Mouse (Mus musculus) midbrain, embryonic 15.5 days (tissue): ENCODE results near the gene Thap4. TPM values are rescaled to one million over a fixed set of nuclear protein-coding genes. Genes with fewer than 3 reads are reported as not detected.
A peak's percentile ranks its signal among the peaks of the same experiment; 100 is the strongest.

ENCODE experiments used
- ATAC-seq: fragments of 200-750 bp; cut with Nextera tagmentation; replicated peaks from 2 replicates; pipeline ENCODE4 v1.8.0; 2017; ENCODE audit warnings: moderate TSS enrichment
- H3K27ac ChIP-seq: fragments of 300-500 bp; sonication (generic); 2 replicates; pipeline ENCODE4 v1.5.1; 2015; ENCODE audit warnings: mild to moderate bottlenecking, inconsistent platforms
- H3K27me3 ChIP-seq: fragments of 300-500 bp; sonication (generic); replicated peaks from 2 replicates; pipeline ENCODE4 v1.6.1; 2015; ENCODE audit warnings: inconsistent platforms
- H3K36me3 ChIP-seq: fragments of 300-500 bp; sonication (generic); replicated peaks from 2 replicates; pipeline ENCODE4 v1.6.1; 2015; ENCODE audit warnings: inconsistent platforms
- H3K4me1 ChIP-seq: fragments of 300-500 bp; sonication (generic); 2 replicates; pipeline ENCODE4 v1.6.1; 2015; ENCODE audit warnings: inconsistent platforms
- H3K4me2 ChIP-seq: fragments of 300-500 bp; sonication (generic); 2 replicates; pipeline ENCODE4 v1.6.1; 2015; ENCODE audit warnings: inconsistent platforms, mild to moderate bottlenecking, moderate library complexity
- H3K4me3 ChIP-seq: fragments of 300-500 bp; sonication (generic); 2 replicates; pipeline ENCODE4 v1.5.1; 2015; ENCODE audit warnings: mild to moderate bottlenecking, inconsistent platforms
- H3K9ac ChIP-seq: fragments of 300-500 bp; sonication (generic); 2 replicates; pipeline ENCODE4 v1.6.1; 2015; ENCODE audit warnings: mild to moderate bottlenecking, inconsistent platforms
- H3K9me3 ChIP-seq: fragments of 300-500 bp; sonication (generic); 2 replicates; pipeline ENCODE4 v1.6.1; 2016; ENCODE audit warnings: inconsistent platforms
- WGBS: fragments of 180-500 bp; shearing (Covaris S2); methylation state at CpG from one replicate; pipeline ENCODE4 v1.1.7; 2015; ENCODE audit warnings: mixed read lengths; 5-methylcytosine and 5-hydroxymethylcytosine counted together
- polyA plus RNA-seq: library from polyadenylated mRNA; unstranded; fragments of >200 nt; fragmentation: Nextera tagmentation; extraction: Ambion mirVana; gene quantifications from 2 replicates; pipeline ENCODE4 v1.2.1, GENCODE M21; 2015

Thap4 gene
- polyA plus RNA-seq = 54.7 and 56.8 TPM in 2 replicates

DNA sequence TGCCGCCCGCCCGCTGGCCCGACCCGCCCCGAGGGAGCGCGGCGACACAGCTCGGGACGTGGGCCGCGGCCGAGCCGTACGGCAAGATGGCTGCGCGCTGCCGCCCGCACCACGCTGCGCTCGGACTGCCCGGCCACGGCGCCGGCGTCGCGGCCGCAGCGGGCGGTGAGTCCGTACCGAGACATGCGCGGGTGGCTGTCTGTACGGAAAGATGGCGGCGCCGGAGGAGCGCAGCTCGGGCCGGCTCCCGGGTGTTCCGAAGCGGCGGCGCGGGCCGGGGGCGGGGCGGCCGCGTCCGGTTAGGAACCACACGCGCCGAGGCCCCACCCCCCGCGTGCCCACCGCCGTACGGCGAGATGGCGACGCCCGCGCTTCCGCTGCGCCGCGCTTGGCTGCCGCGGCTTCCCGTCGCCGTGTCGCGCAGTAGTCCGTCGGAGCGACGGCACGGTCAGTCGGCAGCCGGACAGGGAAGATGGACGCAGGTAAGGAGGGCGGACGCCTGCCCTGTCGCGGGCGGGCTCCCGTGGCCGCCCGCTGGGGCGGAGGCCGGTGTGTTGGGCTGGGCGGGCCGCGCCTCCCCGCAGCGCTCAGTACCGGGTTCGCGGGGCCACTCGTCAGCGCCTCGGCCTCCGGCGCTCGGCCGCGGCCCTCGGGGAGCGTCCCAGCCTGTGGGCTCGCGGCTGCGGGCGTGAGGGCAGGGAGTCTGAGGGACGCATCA lies at the start of gene Thap4:
TSS of gene Thap4 (minus strand) at position 292 of the 718 bp plus-strand sequence.
- Histone ChIP-seq H3K9me3 (no peaks in the 10 kb centered on the region), H3K27ac (peak within 1 kb of the TSS; percentile 79), H3K36me3 (peaks cover 5% of the 10 kb centered on the region; the same call in 1 of the 2 replicates), H3K4me1 (peaks cover 40% of the 10 kb centered on the region), H3K27me3 (no peaks in the 10 kb centered on the region), H3K9ac (peak within 1 kb of the TSS; percentile 69), H3K4me3 (peak within 1 kb of the TSS; percentile 91), H3K4me2 (peak within 1 kb of the TSS; percentile 84)
- WGBS = under 1% methylated on average over 119 of the region's 121 CpGs
- ATAC-seq = peak; percentile 95

DNA sequence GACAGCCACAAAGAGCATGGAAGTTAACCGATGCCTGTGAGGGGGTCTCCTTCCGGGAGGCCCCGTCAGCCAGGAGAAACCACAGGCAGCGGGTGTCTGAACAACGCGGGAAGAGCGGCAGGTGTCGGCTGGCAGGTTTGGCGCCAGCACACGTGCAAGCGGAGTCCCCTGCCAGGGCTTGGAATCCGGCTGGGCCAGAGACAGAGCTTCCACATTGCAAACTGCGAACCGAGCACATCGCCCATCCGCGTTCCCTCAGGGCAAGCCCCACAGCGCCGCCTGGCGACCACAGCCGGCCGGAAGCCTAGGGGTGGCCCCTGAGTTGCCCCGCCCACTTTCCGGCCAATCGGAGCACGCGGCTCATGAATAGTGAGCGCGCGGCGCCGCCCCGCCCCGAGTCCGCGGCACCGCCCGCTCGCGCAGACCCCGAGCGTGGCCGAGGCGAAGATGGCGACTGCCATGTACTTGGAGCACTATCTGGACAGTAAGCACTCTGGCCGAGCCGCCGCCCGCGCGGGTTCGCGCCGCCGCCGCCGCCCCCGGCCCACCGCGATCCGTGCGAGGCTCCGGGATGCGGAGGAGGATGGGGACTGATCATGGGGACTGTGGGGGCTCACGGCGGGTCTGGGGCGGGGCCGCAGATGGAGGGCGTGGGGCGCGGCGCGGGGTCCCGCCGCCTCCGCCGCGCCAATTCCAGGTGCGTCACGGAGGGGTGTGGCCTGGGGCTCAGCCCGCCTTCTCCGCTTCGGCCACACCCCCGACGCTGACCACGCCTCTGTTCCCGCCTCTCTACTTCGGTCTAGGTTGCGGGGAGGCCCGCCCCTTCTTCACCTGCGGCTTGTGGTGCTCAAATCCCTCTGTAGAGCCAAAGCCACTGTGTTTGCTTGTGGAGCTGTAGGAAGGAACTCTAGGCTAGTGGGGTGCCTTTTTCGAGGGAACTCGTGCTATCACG lies 49.2 kb upstream of the Thap4 start, which contains the start of gene Ing5:
TSS of gene Ing5 (plus strand) at position 410 of the 952 bp plus-strand sequence.
- Histone ChIP-seq H3K27me3 (no peaks in the 10 kb centered on the region), H3K4me2 (peak within 1 kb of the TSS; percentile 78), H3K4me1 (peaks cover 32% of the 10 kb centered on the region), H3K36me3 (peaks cover 11% of the 10 kb centered on the region; the same call in 1 of the 2 replicates), H3K9ac (peak within 1 kb of the TSS; percentile 90), H3K27ac (peak within 1 kb of the TSS; percentile 98), H3K4me3 (peak within 1 kb of the TSS; percentile 84), H3K9me3 (no peaks in the 10 kb centered on the region)
- ATAC-seq = peak; percentile 93
- WGBS = under 1% methylated on average over 92 of the region's 94 CpGs

DNA sequence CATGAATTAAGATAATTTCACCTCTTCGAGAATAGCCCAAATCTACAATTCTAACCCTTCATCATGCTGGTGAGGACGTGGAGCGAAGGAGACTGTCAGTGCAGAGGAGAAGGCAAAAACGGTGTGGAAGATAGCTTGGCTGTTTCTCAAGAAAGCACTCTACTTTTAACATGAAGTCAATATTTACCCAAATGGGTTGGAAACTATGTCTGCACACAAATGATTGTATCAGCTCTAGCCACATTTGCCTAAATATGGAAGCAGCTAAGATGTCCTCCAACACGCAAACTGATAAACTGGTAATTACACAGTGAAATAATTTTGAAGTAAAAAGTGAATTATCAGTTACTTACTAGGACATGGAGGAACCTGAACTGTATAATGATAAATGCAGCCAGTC lies 48.1 kb upstream of the Thap4 start:
- H3K4me2 ChIP-seq = peak overlapping the region; percentile 78
- WGBS = 88% methylated on average over 5 of the region's 5 CpGs
- H3K36me3 ChIP-seq = peaks cover 7% of the 10 kb centered on the region; the same call in 1 of the 2 replicates
- 0 out of 2 replicates have a peak overlapping the region, but pooled peaks have one; percentile 98 for H3K27ac ChIP-seq
- peak overlapping the region; percentile 84 for H3K4me3 ChIP-seq
- no peaks in the 10 kb centered on the region for H3K9me3 ChIP-seq
- H3K27me3 ChIP-seq = no peaks in the 10 kb centered on the region
- H3K4me1 ChIP-seq = peaks cover 32% of the 10 kb centered on the region
- no peak overlapping the region for H3K9ac ChIP-seq
- no peak for ATAC-seq

DNA sequence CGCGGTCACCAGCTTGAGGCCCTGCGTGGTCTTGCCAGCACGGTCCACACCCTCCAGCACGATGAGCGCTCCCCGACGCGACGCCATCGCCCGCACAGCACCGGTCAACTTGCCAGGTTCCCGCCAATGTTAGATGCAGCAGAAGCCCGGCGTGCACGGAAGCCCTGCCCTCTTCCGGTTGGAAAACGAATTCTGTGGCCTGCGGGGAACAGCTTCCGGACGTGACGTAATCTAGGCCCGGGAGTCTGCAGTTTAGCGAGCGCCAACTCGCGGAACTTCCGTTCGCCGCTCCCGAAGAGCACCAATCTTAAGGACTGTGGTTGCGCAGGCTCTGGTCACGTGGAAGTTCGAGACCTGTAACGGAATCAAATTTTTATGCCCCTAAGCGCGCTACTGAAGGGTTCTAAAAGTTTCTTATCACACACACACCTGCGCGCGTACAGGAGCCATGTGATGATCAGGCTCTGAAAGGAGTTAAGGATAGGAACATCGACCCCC lies 47.1 kb upstream of the Thap4 start, which contains the start of gene Dtymk:
TSS of gene Dtymk (minus strand) at position 194 of the 498 bp plus-strand sequence.
- peak within 1 kb of the TSS; percentile 60 for H3K9ac ChIP-seq
- peak within 1 kb of the TSS; percentile 78 for H3K27ac ChIP-seq
- no peaks in the 10 kb centered on the region for H3K27me3 ChIP-seq
- peaks cover 7% of the 10 kb centered on the region; the same call in 1 of the 2 replicates for H3K36me3 ChIP-seq
- no peaks in the 10 kb centered on the region for H3K9me3 ChIP-seq
- H3K4me2 ChIP-seq = peak within 1 kb of the TSS; percentile 66
- peak; percentile 56 for ATAC-seq
- peak within 1 kb of the TSS; percentile 81 for H3K4me3 ChIP-seq
- WGBS = under 1% methylated on average over 42 of the region's 42 CpGs
- peaks cover 35% of the 10 kb centered on the region for H3K4me1 ChIP-seq

DNA sequence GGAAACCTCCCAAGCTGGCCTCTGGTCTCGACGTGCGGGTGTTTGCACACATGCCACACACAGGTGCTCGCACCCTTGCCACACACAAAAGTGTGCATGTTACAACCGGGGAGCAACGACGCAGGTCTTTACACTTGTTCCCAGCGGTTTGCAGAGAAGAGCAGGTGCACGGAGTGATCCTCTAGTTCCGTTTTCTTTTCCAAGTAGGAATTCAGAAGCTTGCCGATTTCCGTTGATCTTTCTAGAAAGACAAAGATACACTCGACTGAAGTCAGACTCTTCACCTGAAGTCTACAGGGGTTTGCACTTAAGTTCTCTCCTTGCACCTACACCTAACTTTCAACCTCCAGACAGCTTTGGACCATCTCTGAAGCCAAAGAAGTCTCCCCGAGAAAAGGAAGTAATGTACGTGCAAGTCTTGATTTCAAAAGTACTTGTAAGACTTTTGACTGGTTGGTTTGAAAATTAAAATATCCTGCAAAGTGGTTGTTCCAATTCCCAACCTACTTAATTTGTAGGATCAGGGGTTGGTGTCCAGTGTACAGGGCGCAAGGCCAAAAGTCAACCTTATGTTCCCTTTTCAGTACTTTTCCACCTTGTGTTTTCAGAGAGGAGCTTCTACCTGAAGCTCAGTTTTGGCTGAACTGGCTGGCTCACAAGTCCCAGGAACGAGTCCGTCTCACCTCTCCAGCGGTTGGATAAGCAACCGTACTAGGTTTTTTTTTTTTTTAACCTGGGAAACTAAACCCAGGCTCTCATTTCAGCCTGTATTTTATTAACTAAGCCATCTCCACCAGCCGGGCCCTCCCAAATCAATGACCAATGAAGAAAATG lies 46.2 kb upstream of the Thap4 start:
- Histone ChIP-seq H3K27me3 (no peaks in the 10 kb centered on the region), H3K9ac (peak overlapping the region; percentile 60), H3K4me2 (peak overlapping the region; percentile 66), H3K4me1 (peaks cover 35% of the 10 kb centered on the region), H3K9me3 (no peaks in the 10 kb centered on the region), H3K4me3 (peak overlapping the region; percentile 81), H3K36me3 (peaks cover 2% of the 10 kb centered on the region; the same call in 1 of the 2 replicates), H3K27ac (peak overlapping the region; percentile 78)
- WGBS = 76% methylated on average over 21 of the region's 21 CpGs
- ATAC-seq = no peak

DNA sequence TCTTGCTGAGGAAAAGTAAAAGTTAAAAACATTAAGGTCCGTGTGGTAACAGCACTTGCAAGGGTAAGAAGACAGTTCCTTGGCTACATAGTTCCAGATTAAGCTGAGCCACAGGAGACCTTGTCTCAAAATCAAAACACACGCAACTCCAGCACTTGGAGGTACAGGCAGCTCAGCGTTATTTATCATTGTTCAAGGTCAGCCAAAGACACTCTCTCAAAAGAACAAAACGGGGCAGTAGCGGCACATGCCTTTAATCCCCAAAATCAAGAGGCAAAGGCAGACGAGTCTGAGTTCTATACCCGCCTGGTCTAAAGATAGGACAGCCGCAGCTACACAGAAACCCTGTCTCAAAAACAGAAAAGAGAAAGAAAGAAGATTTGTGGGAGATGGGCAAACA lies 41.2 kb upstream of the Thap4 start:
- Histone ChIP-seq H3K9ac (no peak overlapping the region), H3K36me3 (peaks cover 41% of the 10 kb centered on the region), H3K27me3 (no peaks in the 10 kb centered on the region), H3K4me3 (no peak overlapping the region), H3K4me2 (no peak overlapping the region), H3K9me3 (no peaks in the 10 kb centered on the region), H3K27ac (no peak overlapping the region), H3K4me1 (peaks cover 5% of the 10 kb centered on the region)
- 84% methylated on average over 8 of the region's 8 CpGs for WGBS
- ATAC-seq = no peak

DNA sequence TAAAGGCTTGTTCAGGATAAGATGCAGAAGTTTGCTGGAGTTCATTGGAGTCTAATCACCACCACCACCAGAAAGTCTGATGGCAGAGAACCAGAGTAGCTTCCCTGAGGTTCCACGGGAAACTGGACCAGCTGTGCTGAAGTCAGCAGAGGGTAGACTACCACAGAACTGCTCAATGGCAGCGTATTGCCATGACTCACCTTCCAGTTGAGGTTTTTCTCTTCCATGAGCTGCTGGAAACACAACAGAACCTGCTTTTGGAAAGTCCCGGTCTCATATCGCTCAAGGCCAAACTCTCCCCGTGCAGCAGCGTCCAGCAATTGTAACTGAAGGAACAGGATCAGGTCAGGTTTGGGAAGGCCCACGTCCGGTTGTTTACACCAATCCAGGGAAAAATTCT lies 39.9 kb upstream of the Thap4 start:
- no peak for ATAC-seq
- 93% methylated on average over 8 of the region's 8 CpGs for WGBS
- Histone ChIP-seq H3K9ac (no peak overlapping the region), H3K36me3 (peaks cover 47% of the 10 kb centered on the region), H3K27me3 (no peaks in the 10 kb centered on the region), H3K4me2 (no peak overlapping the region), H3K9me3 (no peaks in the 10 kb centered on the region), H3K4me1 (peaks cover 2% of the 10 kb centered on the region; the same call in 1 of the 2 replicates), H3K27ac (no peak overlapping the region), H3K4me3 (no peak overlapping the region)

DNA sequence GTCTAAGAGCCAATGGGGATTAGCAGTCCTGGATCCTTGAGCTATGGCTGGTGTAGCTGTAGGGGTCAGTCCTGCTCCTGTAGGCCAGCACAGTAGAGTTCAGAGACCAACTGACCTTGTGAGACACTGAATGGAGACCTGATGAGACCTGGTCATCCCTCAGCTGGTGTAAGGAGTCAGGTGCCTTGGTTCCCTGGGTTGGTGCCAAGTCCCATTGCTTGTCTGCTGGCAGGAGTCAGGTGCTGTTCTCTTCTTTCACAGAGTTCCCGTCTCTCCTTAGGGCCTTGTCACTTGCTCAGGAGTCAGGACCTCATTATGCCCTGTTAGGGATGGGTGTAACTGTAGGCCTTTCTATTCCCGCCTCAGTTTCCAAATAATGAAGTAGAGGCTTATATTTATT lies 32.2 kb upstream of the Thap4 start:
- Histone ChIP-seq H3K36me3 (peaks cover 81% of the 10 kb centered on the region), H3K9me3 (no peaks in the 10 kb centered on the region), H3K4me1 (no peaks in the 10 kb centered on the region), H3K9ac (no peak overlapping the region), H3K27me3 (no peaks in the 10 kb centered on the region), H3K27ac (no peak overlapping the region), H3K4me3 (no peak overlapping the region), H3K4me2 (no peak overlapping the region)
- WGBS = 95% methylated on average over 2 of the region's 2 CpGs
- no peak for ATAC-seq

DNA sequence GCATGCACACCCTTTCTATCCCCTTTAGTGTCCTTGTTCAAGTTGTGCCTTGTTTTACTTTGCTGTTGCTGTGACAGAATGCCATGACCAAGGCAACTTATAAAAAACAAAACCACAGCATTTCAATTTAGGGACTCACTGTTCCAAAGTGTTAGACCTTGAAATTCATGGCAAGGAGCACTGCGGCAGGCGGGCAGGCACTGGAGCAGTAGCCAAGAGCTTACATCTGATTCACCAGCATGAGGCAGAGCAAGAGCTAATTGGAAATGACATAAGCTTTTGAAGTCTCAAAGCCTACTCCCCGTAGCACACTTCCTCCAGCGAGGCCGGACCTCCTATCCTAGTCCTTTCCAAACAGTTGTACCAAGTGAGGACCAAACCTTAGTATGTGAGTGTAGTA lies 22.0 kb upstream of the Thap4 start:
- no peak overlapping the region for H3K4me2 ChIP-seq
- no peaks in the 10 kb centered on the region for H3K9me3 ChIP-seq
- no peaks in the 10 kb centered on the region for H3K27me3 ChIP-seq
- no peaks in the 10 kb centered on the region for H3K4me1 ChIP-seq
- no peak overlapping the region for H3K27ac ChIP-seq
- no peak overlapping the region for H3K9ac ChIP-seq
- ATAC-seq = no peak
- WGBS = 79% methylated on average over 5 of the region's 5 CpGs
- H3K4me3 ChIP-seq = no peak overlapping the region
- peaks cover 60% of the 10 kb centered on the region for H3K36me3 ChIP-seq

DNA sequence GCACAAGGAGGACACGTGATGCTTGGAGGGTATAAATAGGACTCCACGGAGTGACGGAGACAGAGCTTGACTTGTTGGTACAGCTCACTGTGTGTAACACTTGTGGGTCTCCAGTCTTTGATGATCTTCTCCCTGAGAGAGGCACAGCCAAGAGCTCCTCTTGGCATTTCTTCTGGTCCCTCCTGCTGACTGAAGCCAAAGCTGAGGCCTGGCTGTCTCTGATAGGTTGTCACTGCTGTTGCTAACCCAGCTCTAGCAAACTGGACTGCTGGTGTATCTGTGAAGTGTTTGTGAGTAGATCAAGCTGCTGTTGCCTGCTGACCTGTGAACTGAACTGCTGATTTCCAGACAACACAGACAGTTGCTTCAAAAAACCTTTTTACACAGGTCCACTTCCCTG lies 15.2 kb upstream of the Thap4 start:
- no peak overlapping the region for H3K27ac ChIP-seq
- no peak overlapping the region for H3K4me2 ChIP-seq
- no peak overlapping the region for H3K4me3 ChIP-seq
- H3K9me3 ChIP-seq = no peaks in the 10 kb centered on the region
- H3K27me3 ChIP-seq = no peaks in the 10 kb centered on the region
- no peaks in the 10 kb centered on the region for H3K4me1 ChIP-seq
- ATAC-seq = no peak
- peaks cover 12% of the 10 kb centered on the region; the same call in 1 of the 2 replicates for H3K36me3 ChIP-seq
- no peak overlapping the region for H3K9ac ChIP-seq
- 98% methylated on average over 3 of the region's 3 CpGs for WGBS

DNA sequence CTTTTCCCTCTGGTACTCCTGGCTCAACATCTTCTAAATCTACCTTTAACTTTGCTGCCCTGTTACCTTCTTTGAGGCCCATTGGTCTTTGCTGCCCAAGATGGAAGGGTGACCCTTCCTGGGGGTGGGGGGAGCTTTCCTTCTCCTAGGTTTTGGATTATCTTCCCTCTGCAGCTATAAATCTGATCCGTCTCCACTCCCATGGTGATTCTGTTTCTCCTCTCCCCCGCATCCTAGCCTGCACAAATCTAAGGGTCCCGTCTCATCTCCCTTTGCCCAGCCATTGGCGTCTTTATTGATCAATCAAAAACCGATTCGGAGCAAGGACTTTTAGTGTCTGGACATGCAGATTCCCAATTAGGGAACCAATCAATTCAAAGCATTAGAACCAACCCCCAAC lies 12.9 kb upstream of the Thap4 start:
- H3K27ac ChIP-seq = no peak overlapping the region
- H3K4me2 ChIP-seq = no peak overlapping the region
- WGBS = 96% methylated on average over 6 of the region's 6 CpGs
- no peaks in the 10 kb centered on the region for H3K4me1 ChIP-seq
- no peaks in the 10 kb centered on the region for H3K36me3 ChIP-seq
- ATAC-seq = no peak
- H3K4me3 ChIP-seq = no peak overlapping the region
- H3K9ac ChIP-seq = no peak overlapping the region
- H3K27me3 ChIP-seq = no peaks in the 10 kb centered on the region
- H3K9me3 ChIP-seq = no peaks in the 10 kb centered on the region
